Mouse (Mus musculus) liver, adult 2 months (tissue): Measurements from ENCODE around the gene Pole. TPM values are rescaled to one million over a fixed set of nuclear protein-coding genes. Genes with fewer than 3 reads are reported as not detected.

Source experiments
- DNase-seq: peaks from one replicate; pipeline ENCODE4 v3.0.0-alpha.2; 2011; ENCODE audit warnings: low read depth, low spot score; ENCODE audit errors: extremely low read depth
- H3K27ac ChIP-seq: fragments of 200-500 bp; replicated peaks from 2 replicates; pipeline ENCODE4 v1.5.1; 2012; ENCODE audit warnings: low read depth, mild to moderate bottlenecking, control low read depth, inconsistent platforms, low read length; ENCODE audit not compliant: insufficient read depth
- H3K27me3 ChIP-seq: fragments of 200-500 bp; 2 replicates; pipeline ENCODE4 v1.6.1; 2012; ENCODE audit warnings: mild to moderate bottlenecking, moderate library complexity, low read length, inconsistent platforms; ENCODE audit not compliant: control insufficient read depth, insufficient read depth
- H3K36me3 ChIP-seq: fragments of 200-500 bp; 2 replicates; pipeline ENCODE4 v1.6.1; 2012; ENCODE audit warnings: low read length, inconsistent platforms; ENCODE audit not compliant: control insufficient read depth, insufficient read depth
- H3K4me1 ChIP-seq: fragments of 200-500 bp; 2 replicates; pipeline ENCODE4 v1.6.1; 2011; ENCODE audit warnings: low read length; ENCODE audit not compliant: control insufficient read depth, insufficient read depth
- H3K4me3 ChIP-seq: fragments of 200-500 bp; 2 replicates; pipeline ENCODE4 v1.5.1; 2011; ENCODE audit warnings: low read depth, mild to moderate bottlenecking, control low read depth, low read length, moderate library complexity; ENCODE audit not compliant: insufficient read depth
- H3K79me2 ChIP-seq: fragments of 200-500 bp; 2 replicates; pipeline ENCODE4 v1.6.1; 2012; ENCODE audit warnings: inconsistent platforms, mild to moderate bottlenecking, low read length, moderate library complexity; ENCODE audit not compliant: control insufficient read depth, insufficient read depth
- H3K9ac ChIP-seq: fragments of 200-500 bp; 2 replicates; pipeline ENCODE4 v1.6.1; 2012; ENCODE audit warnings: low read depth, mild to moderate bottlenecking, control low read depth, inconsistent platforms, low read length
- CTCF ChIP-seq: fragments of 200-500 bp; IDR thresholded peaks from 2 replicates; pipeline ENCODE4 v1.5.1; 2011; ENCODE audit warnings: low read depth, low read length, control low read depth
- POLR2A ChIP-seq: fragments of 200-500 bp; IDR thresholded peaks from 2 replicates; pipeline ENCODE4 v1.6.1; 2011; ENCODE audit warnings: low read length, control low read depth; ENCODE audit not compliant: insufficient read depth; ENCODE audit errors: extremely low read depth
- WGBS: fragments of 180-500 bp; shearing (Covaris S2); methylation state at CpG from one replicate; pipeline ENCODE4 v1.1.7; 2018; 5-methylcytosine and 5-hydroxymethylcytosine counted together
- polyA plus RNA-seq: library from polyadenylated mRNA; depleted of rRNA; stranded (reverse); fragments of >200 nt; gene quantifications from 2 replicates; pipeline ENCODE4 v1.2.3, GENCODE M21; 2012
- total RNA-seq: library from RNA; depleted of rRNA; stranded (reverse); fragments of >200 nt; gene quantifications from 2 replicates; pipeline ENCODE4 v1.2.3, GENCODE M21; 2014

Pole gene
- total and polyA plus RNA-seq, 2 experiments = 1.1 to 1.9 TPM

- DNase-seq = no peak
- WGBS = 86% methylated on average over 4 of the region's 4 CpGs
- H3K4me3 ChIP-seq = no peak overlapping the region
Measured at GRCm38 (mm10) chr5:110274147-110274546, 12.0 kb upstream of the Pole start.

GRCm38 (mm10) chr5:110274846-110275245 is 11.3 kb upstream of the Pole start:
- WGBS = 88% methylated on average over 2 of the region's 2 CpGs
- Histone ChIP-seq H3K27me3 (no peaks in the 10 kb centered on the region), H3K27ac (no peak overlapping the region), H3K9ac (no peak overlapping the region), H3K4me1 (no peaks in the 10 kb centered on the region), H3K79me2 (no peaks in the 10 kb centered on the region), H3K36me3 (peaks cover 36% of the 10 kb centered on the region), H3K4me3 (no peak overlapping the region)
- TF ChIP-seq CTCF = no peak
- no peak for TF ChIP-seq POLR2A
- no peak for DNase-seq

More at GRCm38 (mm10) chr5:110274147-110274546, 12.0 kb upstream of the Pole start:
- Histone ChIP-seq H3K9ac (no peak overlapping the region), H3K79me2 (peaks cover 5% of the 10 kb centered on the region; the same call in 1 of the 2 replicates), H3K27me3 (no peaks in the 10 kb centered on the region), H3K36me3 (peaks cover 33% of the 10 kb centered on the region), H3K4me1 (no peaks in the 10 kb centered on the region), H3K27ac (no peak overlapping the region)
- no peak for TF ChIP-seq CTCF

- Histone ChIP-seq H3K27me3 (no peaks in the 10 kb centered on the region), H3K79me2 (no peaks in the 10 kb centered on the region; the same call in 1 of the 2 replicates), H3K4me3 (no peak overlapping the region), H3K36me3 (peaks cover 48% of the 10 kb centered on the region), H3K4me1 (no peaks in the 10 kb centered on the region), H3K9ac (no peak overlapping the region), H3K27ac (no peak overlapping the region)
- DNase-seq = no peak
- no peak for TF ChIP-seq CTCF
- TF ChIP-seq POLR2A = no peak
- 78% methylated on average over 2 of the region's 2 CpGs for WGBS
Measured at GRCm38 (mm10) chr5:110276391-110276790, 9.7 kb upstream of the Pole start.

- no peak for DNase-seq
- Histone ChIP-seq H3K4me3 (no peak overlapping the region), H3K27me3 (no peaks in the 10 kb centered on the region), H3K79me2 (no peaks in the 10 kb centered on the region; the same call in 1 of the 2 replicates), H3K9ac (no peak overlapping the region), H3K27ac (no peak overlapping the region), H3K4me1 (no peaks in the 10 kb centered on the region), H3K36me3 (peaks cover 48% of the 10 kb centered on the region)
- TF ChIP-seq POLR2A (no peak), CTCF (no peak)
- WGBS = 71% methylated on average over 1 of the region's 1 CpGs
Measured at GRCm38 (mm10) chr5:110276910-110277309, 9.2 kb upstream of the Pole start.

GRCm38 (mm10) chr5:110281984-110282383 is 4.1 kb upstream of the Pole start:
- Histone ChIP-seq H3K79me2 (no peaks in the 10 kb centered on the region; the same call in 1 of the 2 replicates), H3K27me3 (no peaks in the 10 kb centered on the region), H3K36me3 (peaks cover 41% of the 10 kb centered on the region), H3K4me3 (no peak overlapping the region), H3K9ac (no peak overlapping the region), H3K4me1 (0 out of 2 replicates have a peak, but pooled peaks cover 4% of the 10 kb centered on the region), H3K27ac (no peak overlapping the region)
- no peak for DNase-seq
- TF ChIP-seq POLR2A (no peak), CTCF (no peak)
- WGBS = 29% methylated on average over 2 of the region's 2 CpGs

- TF ChIP-seq POLR2A = no peak
- TF ChIP-seq CTCF = peak; percentile 55
Measured at GRCm38 (mm10) chr5:110284536-110284935, 1.6 kb upstream of the Pole start.

More at GRCm38 (mm10) chr5:110284536-110284935, 1.6 kb upstream of the Pole start:
- Histone ChIP-seq H3K4me1 (0 out of 2 replicates have a peak, but pooled peaks cover 4% of the 10 kb centered on the region), H3K27me3 (no peaks in the 10 kb centered on the region), H3K27ac (peak overlapping the region; percentile 1), H3K36me3 (peaks cover 27% of the 10 kb centered on the region), H3K79me2 (no peaks in the 10 kb centered on the region; the same call in 1 of the 2 replicates), H3K9ac (0 out of 2 replicates have a peak overlapping the region, but pooled peaks have one; percentile 15), H3K4me3 (peak overlapping the region; percentile 92)
- WGBS = 7% methylated on average over 4 of the region's 4 CpGs
- DNase-seq = peak; percentile 56
